Mouse (Mus musculus): ENCODE data around the gene Fez1.

DNA sequence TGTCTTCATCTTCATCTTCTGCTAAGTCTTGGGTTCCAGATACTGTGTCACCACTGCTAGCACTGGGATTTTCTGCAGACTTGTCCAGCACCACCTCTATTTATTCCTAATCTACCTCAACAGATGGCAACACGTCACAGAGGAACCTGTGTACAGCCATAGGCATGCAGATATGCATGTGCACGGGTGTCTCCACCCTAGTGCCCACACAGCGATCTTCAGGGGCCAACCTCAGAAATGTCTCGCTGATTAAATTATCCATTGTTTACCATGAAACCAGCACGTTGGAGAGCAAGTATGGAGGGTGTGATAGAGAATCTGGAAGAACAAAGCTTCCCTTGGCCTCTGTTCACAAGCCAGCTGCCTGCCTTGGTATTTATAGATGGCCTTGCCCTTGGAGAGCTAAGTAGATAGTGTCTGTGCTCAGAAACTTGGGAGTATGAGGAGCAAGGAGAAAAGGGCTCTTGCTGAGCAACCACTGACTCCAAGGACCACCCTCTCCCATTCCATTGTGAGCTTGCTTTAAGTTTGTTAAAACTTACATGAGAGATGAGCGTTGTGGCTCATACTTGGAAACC lies 71.8 kb downstream of the Fez1 start:
- TF ChIP-seq CTCF (IDR thresholded peaks at IDR 0.05; ENCODE audit: borderline replicate concordance, insufficient read depth, low read length) (no peak), POLR2A (IDR thresholded peaks at IDR 0.05; ENCODE audit: low read depth, low read length) (no peak)
